Mouse (Mus musculus): Measurements from ENCODE around the gene Rgs6.

The Rgs6 gene

DNA sequence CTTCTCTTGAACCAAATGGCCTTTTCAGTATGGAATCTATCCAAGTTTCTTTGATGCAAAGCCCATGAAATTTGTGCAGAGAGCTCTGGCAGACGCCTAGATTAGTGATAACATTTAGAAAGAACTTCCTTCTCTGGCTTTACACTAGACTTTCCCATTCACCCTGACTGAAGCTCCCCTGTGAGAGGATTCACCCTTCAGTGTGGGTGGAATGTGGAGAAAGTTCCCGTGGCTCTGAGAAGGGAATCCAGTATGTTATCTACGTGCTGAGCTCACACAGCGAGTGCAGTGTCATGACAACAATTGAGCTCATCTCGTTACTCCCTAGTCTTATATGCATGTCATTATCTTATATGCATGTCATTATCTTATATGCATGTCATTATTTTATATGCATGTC is 61.9 kb downstream of the Rgs6 start:
- DNase-seq (ENCODE audit: low read depth): no peak

DNA sequence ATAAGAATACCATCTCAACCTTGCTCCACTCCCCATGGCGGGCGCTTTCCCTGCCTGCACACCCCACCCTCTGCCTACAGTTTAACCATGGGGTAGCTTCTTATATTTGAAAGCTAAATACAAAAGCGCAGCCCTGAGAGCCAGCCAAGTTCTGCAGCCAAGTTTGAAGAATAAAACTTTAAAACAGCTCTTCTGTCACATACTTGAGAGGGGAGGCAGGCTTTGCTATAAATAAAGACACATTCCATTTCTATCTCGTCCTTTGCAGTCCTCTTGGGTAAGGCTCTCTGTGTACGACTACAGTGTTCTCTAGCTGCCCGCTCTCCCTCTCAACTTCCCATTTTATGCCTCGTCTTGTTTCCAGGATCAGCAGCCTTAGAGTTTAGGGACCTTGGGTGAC is 76.5 kb downstream of the Rgs6 start:
- DNase-seq (ENCODE audit: low read depth): no peak

DNA sequence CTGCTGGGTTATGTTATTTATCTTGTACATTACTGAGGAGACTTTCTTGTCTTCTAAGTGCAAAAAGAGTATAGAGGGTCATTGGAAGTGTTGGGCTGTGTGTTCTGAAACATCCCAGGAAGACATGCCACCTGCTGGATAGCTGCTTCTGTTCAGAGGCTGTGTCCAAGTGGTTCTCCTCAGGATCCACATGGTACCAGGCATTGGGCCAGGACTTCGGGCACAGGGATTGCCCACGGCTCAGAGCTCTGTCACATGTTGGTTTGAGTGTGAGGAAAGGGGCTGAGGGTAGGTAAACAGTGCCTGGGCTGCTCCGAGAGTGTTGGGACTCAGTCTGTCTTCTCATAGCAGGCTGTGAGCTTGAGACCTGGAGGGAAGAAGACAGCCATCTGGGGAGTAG is 79.3 kb downstream of the Rgs6 start:
- DNase-seq (ENCODE audit: low read depth): no peak

DNA sequence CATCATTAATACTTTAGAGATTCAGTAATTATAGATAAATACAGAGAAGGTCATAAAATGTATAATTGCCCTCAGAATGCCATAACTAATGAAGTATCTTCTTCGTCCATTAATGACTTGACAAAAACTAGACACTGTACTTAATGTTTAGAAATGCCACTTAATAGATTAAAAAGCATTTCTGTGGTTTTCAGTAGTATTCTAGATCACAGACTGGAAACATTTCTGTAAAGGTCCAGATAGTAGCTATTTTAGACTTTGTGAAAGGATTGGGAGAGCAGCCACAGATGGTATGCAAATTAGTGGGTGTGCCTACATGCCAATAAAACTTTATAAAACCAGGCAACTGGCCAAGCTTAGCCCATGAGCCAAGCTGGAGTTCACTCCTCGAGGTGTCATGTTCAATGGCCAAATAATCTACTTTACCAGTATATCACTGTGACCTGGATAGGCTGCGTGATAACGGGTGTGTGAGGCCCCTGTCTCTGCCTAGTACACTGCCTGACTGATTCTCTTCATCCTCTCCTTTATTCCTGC is 82.2 kb downstream of the Rgs6 start:
- DNase-seq (ENCODE audit: low read depth): no peak

DNA sequence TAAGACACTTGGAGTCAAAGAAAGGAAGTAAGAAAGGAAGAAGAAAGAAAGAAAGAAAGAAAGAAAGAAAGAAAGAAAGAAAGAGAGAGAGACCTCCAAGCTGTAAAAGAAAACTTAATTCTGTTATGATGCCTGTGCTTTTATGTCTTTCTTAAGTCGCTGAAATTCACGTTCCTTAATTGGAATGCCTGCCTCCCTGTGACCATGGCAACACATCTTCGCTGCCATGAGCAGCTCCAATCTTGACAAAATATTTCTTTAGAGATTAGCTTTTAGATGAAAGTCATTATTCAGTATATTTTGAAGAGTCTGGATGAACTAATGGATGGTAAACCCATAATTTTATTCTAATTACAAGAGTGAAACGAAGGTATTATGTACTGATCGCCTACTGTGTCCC is 83.5 kb downstream of the Rgs6 start:
- DNase-seq (ENCODE audit: low read depth): no peak

DNA sequence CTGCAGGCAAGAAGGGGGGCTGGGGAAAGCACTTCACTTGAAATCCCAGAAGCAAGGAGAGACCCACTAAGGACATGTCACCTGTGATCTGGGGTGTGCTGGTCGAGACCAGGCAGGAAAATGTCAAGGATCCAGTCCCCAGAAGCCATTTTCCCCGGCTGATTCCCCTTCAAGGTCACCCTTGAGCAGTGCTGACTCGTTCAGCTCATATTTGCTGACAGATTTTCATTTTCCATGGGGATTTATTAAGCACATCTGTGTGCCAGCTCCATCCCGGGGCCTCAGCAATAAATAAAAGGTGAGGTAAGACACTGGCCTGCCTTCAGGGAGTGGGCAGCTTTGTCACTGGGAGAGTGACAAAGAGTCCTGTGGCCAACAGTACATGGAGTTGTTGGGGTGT is 87.0 kb downstream of the Rgs6 start:
- DNase-seq (ENCODE audit: low read depth): no peak

DNA sequence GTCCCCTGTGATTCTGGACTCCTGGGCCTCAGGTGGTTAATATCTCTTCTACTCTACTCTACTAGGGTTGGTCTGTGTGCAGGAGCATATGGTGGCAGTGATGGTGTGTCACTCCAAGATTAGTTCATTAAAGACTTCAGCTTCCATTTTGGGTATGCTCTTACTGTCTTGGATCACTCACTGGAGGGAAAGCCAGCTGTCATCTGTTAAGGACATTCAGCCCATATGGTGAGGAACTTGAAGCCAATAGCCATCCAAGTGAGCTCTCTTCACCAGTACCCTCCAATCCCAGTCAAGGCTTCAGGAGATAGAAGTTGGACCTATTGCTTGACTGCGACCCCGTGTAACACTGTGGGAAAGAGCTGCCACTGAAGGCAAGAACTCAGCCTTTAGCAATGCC is 98.9 kb downstream of the Rgs6 start:
- DNase-seq (ENCODE audit: low read depth): no peak

DNA sequence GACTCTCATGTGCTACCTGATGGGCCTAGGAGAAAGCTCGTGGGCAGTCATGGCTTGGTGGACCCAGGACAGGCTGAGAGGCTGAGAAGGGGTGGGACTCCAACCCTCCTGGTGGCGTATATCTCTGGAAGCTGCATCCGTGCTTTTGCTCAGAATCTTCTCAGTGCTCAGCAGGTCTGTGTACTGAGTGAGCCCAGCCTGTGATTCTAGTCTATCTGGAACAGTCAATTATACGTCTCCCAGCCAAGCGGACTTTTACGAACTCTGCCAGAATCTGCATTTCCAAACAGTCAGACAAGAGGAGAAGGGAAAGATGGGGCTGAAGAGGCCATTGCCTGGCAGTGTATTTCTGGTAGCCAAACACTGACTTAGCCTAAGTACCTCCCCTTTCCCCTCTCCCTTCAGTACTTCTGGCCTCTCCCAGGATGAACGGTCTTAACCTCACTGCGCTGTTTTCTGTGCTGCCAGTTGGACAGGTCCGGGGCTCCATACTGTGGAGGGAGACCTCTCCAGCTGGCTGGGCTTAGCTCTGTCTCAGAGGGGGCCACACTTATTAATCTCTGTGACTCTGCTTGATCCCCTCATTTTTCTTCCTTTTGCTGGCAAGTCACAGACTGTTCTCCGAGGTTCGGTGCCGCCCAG is 110.9 kb downstream of the Rgs6 start:
- no peak for DNase-seq (ENCODE audit: low read depth)

DNA sequence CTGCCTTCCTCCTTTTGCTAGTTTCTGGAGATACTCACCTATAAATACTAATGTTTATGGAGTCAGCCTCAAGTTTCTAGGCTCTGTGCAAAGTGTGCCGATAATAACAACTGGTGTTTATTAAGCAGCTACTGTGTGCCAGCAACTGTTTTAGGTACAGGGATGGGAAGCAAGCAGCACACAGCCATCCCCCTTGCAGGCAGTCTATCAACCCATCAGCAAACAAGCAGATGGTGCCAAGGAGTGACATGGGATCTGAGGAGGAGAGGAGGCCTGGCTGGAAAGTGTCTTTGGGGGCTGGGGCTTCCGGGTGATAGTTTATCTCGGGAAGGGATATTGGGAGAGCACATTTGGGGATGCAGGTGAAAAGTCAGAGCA is 111.4 kb downstream of the Rgs6 start:
- DNase-seq (ENCODE audit: low read depth): no peak

DNA sequence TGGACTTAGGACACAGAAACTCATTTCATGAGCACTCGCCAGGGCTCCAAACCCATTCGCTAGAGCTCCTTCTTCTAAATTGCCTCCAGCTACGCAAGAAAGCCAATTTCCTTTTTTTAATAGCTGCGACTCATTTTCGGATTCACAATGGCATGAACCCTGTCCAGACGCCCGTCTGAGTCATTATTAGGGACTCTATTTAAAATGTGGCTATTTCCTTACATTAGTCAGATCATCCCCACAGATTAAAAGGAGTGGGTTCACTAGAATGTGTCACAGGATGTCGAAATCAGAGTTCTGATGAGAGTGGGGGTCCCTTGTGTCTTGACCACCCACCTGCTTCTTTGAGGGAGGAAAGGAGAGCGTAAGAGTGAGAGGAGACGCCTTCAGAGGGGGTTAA is 112.1 kb downstream of the Rgs6 start:
- no peak for DNase-seq (ENCODE audit: low read depth)

DNA sequence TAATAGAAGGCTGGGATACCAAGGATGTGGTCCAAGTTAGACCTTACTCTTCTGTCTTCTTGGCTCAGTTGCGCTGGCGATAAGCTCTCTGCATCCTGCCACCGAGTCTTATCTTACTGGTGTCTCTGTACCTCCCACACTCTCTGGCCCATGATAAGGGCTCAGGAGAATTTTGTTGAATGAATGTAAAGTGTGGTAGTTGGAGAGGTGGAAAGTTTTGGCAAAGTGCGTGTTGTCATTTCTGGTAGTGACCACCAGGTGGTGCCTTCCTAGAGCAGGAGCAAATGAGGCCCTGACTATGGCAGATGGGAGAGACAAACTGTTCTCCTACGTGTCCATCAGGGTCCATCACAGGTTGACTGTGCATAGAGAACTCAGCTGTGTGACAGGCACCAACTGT is 112.7 kb downstream of the Rgs6 start:
- DNase-seq (ENCODE audit: low read depth): no peak

DNA sequence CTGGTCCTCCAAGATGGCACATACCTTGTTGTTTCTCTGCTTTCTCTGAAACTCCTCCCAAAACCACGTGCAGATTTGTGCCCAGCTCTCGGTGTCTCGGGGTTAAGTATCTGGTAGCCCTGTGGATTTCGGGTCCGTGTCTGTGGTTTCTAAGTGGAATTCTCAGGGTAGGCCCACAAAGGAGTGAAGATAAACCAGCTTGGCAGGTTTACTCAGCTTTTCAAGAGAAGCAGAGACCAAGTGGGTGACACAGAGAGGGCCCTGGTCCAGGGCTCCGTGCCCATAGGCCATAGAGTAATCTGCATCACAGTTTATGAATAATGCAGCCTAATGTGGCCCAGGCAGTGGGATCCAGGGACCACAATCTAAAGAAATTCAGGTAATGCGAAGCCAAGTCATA is 113.3 kb downstream of the Rgs6 start:
- no peak for DNase-seq (ENCODE audit: low read depth)

DNA sequence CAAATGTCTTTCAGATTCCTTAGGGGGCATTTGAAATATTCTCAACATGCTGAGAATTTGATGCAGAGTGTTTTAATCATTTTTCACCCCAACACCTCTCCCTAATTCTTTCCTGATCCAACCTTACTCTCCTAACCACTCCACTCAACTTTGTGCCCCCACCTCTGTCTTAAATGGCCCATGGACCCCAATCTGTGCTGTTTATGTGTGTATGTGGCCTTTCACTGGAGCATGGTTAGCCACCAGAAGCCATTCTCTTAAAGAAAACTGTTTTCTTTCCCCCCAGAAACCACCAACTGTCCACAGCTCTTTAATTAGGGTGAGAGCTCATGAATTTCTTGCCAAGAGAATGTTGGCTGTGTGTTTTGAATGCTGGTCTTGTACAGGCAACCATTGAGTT is 122.3 kb downstream of the Rgs6 start:
- no peak for DNase-seq (ENCODE audit: low read depth)

DNA sequence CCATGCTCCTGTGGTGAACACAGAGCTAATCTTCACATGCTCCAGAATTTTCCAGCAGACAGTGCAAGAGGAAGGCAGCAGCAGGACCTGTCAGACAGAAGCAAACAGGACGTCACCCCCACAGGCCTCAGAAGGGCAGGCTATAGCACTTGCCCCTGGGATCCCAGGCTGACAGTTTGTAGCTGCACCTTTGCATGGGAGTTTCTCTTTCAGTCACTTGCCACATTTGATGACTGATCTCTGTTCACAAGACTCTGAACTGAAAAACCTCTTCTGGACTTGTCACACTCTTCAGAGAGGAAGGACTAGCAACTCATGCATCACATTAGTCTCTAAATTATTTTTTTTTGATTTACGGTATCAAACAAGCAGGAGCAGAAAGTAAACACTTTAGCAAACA is 126.2 kb downstream of the Rgs6 start:
- DNase-seq (ENCODE audit: low read depth): no peak

DNA sequence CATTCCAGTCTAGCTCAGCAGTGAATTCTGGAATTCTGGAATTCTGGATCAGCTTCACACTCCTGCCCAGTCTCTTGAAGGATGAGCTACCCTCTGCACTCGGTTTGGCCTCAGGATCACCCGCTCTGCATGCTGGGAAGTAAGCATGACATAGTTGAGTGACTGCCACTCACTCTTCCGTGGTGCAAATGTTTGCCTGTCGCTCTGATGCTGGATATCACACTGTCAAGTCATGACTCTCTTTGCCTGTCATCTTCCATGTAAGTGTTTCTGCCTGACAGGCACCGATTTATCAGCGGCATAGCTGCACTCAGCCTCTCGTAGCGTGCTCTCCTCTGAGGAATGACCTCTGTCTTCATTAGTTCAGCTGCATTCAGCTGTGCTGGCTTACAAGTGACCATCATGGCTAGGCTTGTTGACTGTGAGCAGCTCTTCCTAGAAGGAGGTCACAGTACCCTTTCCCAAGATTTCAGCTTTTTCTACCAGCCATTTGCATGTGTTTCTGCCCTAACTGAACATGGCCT is 135.0 kb downstream of the Rgs6 start:
- no peak for DNase-seq (ENCODE audit: low read depth)

DNA sequence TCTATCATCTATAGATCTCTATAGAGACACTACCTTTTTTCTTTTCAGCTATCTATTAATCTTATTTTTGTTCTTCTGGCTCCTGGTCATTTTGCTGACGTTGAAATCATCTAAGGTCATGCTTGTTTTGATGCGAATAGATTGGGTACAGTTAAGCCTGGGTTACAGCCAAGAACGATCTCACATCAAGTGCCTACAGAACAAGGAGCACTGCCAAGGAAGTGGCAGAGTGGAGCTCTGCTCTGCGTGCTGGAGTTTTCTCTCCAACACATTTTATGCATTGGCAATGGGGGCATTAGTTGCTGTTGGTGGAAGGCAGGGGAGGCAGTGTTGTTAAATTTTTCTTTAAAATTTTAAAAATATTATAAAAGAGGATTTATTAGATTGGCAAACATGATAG is 138.2 kb downstream of the Rgs6 start:
- no peak for DNase-seq (ENCODE audit: low read depth)

DNA sequence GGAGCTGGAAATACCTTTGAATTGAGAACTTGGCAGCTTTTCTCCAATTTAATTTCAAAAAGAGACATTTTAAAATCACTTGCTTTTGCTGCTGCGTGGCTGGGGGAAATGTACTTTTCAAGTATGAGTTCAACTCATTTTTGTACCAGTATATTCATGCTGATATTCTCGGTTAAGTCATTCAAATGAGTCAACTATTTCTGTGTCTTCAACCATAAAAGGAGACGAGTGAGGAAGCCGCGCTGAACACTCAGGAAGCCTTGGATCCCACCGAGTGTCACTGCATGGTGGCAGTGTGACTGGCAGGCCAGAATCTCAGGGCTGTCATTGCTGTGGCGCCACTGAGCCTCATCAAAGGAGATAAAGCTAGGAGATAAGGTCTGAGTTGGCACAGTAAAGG is 143.5 kb downstream of the Rgs6 start:
- DNase-seq (ENCODE audit: low read depth): no peak

DNA sequence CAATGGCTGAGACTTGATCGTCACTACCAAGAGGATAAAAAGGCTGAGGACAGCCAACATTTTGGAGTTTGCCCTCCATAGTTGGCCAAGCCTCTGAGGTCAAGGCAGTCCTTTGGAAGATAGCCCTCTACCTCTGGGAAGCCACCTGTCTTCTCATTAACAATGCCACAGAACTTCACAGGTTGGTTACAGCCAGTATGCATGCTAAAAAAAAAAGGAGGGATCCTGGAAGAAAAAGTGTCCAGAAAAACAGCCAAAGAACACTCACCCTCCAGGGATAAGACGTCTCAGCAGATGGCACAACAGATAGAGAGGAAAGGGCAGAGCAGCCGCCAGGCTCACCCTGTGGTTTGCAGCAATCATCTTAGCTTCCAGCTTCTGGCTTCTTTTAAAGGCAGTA is 154.9 kb downstream of the Rgs6 start:
- DNase-seq (ENCODE audit: low read depth): no peak

DNA sequence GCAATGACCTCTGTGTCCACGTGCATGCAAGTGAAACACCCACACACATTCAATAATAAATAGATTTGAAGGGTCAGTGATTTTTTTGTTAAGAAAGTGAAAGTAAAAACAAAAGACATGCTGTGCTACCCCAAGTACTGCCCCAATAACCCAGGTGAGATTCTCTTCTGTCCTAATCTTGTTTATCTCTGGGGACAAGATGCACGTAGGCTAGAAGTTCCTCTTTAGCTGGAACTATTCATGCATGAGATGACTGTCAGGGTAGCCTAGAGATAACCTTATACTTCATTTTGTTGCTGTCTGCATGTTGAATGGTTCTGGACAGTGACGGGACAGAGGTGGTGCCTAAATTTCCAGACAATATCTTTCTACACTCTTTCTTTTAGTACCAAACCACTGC is 155.9 kb downstream of the Rgs6 start:
- DNase-seq (ENCODE audit: low read depth): no peak

DNA sequence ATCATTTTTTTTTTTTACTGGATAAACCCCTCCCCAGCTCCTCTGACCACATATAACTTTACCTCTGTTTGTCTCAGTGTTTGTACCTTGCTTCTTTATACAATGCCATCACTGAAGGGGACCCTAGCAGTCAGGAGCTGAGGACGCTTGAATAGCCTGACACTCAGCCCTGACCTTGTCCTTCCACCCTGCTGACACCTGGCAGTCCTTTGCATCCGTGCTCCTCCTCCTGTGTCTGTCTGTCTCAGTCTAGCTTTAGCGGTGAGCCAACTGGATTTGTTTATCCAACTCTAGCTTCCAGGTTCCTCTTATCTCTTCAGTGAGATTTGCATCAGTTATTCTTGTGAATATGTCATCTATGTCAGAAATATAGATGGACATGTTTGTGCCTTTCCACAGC is 156.7 kb downstream of the Rgs6 start:
- DNase-seq (ENCODE audit: low read depth): no peak

DNA sequence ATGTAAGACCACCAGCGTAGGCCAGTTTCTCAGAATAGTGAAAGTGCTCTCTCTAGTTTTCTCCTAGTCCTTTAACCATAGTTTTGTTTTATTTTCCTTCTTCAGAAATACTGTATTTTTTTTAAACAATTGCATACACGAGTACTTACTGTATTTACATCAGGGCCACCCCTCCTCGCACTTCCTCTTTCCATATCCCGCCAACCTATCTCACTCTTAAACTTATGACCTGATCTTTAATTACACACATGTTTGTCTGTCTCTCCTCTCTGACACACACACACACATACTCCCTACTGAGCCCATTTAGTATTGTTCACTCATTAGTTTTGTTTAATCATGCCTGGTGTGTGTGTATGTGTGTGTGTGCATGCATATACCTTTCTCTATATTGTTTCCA is 159.0 kb downstream of the Rgs6 start:
- no peak for DNase-seq (ENCODE audit: low read depth)

DNA sequence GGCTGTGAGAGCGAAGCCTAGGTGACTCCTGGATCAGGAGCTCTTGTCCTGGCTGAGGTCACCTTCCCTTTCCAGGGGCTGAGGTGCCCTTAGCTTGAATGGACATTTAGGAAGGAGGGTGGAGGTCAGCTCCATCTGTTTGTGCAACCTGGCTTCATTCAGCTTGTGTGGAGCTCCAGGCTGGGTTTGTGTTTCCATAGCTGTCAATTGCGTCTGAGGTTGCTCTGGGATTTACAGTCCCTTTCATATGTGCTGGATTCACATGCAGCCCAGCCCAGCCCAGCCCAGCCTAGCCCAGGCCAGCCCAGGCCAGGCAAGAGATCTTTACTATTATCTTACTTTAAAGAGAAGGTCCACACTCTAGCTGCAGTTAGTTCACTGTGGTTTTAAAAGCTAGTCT is 163.8 kb downstream of the Rgs6 start:
- no peak for DNase-seq (ENCODE audit: low read depth)

DNA sequence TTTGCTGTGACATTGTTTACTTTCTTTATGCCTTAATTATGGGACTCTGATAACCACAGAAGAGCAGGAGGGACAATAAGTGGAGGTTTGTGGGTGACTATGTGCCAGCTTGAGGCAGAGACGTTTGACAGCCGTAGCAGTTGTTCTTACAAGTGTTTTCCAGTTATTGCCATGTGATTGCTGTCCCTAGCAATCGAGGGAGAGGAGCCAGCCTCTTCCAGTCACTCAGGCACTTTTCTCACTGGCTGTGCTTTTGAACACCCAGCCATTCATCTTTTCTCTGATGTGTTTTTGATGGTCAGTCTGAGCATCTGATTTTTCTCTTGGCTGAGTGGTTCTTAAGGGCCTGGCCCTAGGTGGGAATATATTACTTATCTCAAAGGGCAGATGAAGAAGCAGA is 166.4 kb downstream of the Rgs6 start:
- no peak for DNase-seq (ENCODE audit: low read depth)

DNA sequence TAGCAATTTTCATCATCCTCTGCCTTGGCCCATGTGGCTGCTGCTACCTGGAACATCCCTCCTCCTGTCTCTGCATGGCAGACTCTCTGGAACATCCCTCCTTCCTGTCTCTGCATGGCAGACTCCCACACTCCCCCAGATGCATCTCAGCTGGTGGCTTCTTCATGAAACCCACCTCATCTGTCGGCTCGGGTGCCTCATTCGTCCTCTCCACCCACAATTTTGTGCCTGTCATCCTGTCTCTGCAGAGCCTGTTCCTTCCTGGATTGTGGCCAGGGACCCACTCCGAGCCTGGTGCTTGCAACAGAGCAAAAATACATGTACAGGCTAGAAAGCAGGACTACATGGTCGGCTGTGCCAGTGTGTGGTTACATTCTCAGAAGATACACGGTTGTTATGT is 168.7 kb downstream of the Rgs6 start:
- no peak for DNase-seq (ENCODE audit: low read depth)

DNA sequence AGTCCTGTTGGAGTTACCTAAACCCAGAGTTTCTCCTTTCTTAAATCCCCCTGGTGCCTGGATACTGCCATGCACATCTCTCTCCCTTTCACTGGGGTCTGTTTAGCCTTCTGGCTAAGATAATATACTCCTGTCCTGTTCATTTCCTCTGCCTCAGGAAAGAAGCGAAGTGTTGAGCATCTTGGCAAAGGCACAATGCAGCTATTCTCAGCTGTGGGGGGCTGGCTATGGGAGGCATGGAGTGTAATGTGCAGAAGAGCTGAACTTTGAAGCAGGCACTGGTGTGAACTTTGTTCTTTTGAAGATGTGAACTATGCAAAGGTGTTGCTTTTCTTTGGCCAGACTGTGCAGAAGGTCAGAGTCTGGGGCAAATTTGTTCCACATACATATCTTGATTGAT is 169.3 kb downstream of the Rgs6 start:
- DNase-seq (ENCODE audit: low read depth): no peak

Data from fibroblast of lung, adult 2 months (primary cell).